Mouse (Mus musculus) embryo, embryonic 11 days (tissue): ENCODE results near the gene Arl13b.

Experiments used
- DNase-seq: peaks from one replicate; pipeline ENCODE4 v3.0.0-alpha.2; 2015

Arl13b gene

GRCm38 (mm10) chr16:62813790-62814189, 33.0 kb downstream of the Arl13b start:
- DNase-seq, result no peak

GRCm38 (mm10) chr16:62810855-62811254, 36.0 kb downstream of the Arl13b start:
- no peak for DNase-seq

GRCm38 (mm10) chr16:62807249-62807979, 39.4 kb downstream of the Arl13b start:
- DNase-seq, result peak; percentile 29

GRCm38 (mm10) chr16:62804621-62805020, 42.2 kb downstream of the Arl13b start:
- no peak for DNase-seq

GRCm38 (mm10) chr16:62799839-62800238, 47.0 kb downstream of the Arl13b start:
- no peak for DNase-seq

GRCm38 (mm10) chr16:62799426-62799825, 47.4 kb downstream of the Arl13b start:
- no peak for DNase-seq

- no peak for DNase-seq
Measured at GRCm38 (mm10) chr16:62798808-62799207, 48.0 kb downstream of the Arl13b start.

- DNase-seq, result no peak
Measured at GRCm38 (mm10) chr16:62796608-62797007, 50.2 kb downstream of the Arl13b start.

- DNase-seq, result peak; percentile 99
Measured at GRCm38 (mm10) chr16:62786621-62787331, 60.1 kb downstream of the Arl13b start, which contains the start of gene Nsun3. Gene Nsun3 (minus strand): TSS chr16:62786818.

- peak; percentile 45 for DNase-seq
Measured at GRCm38 (mm10) chr16:62782229-62782628, 64.6 kb downstream of the Arl13b start.

- DNase-seq, result no peak
Measured at GRCm38 (mm10) chr16:62778282-62778681, 68.6 kb downstream of the Arl13b start.

- no peak for DNase-seq
Measured at GRCm38 (mm10) chr16:62776034-62776433, 70.8 kb downstream of the Arl13b start.

- DNase-seq, result no peak
Measured at GRCm38 (mm10) chr16:62773462-62773861, 73.4 kb downstream of the Arl13b start.

- DNase-seq, result peak; percentile 56
Measured at GRCm38 (mm10) chr16:62758340-62758739, 88.5 kb downstream of the Arl13b start.

- DNase-seq, result no peak
Measured at GRCm38 (mm10) chr16:62755307-62755706, 91.5 kb downstream of the Arl13b start.

GRCm38 (mm10) chr16:62753597-62753996, 93.2 kb downstream of the Arl13b start:
- no peak for DNase-seq

GRCm38 (mm10) chr16:62753079-62753478, 93.8 kb downstream of the Arl13b start:
- DNase-seq, result no peak

- DNase-seq, result no peak
Measured at GRCm38 (mm10) chr16:62745875-62746274, 101.0 kb downstream of the Arl13b start.
